Mouse (Mus musculus) bone marrow macrophage, adult 2 months (primary cell): ENCODE measurements around the gene Pik3r2.

Experiments
- CTCF ChIP-seq: IDR thresholded peaks from 2 replicates; pipeline ENCODE4 v1.5.1; 2012; ENCODE audit warnings: low read depth, mild to moderate bottlenecking, low read length, moderate library complexity
- POLR2A ChIP-seq: IDR thresholded peaks from 2 replicates; pipeline ENCODE4 v1.6.1; 2012; ENCODE audit warnings: mild to moderate bottlenecking, low read depth, low read length, borderline replicate concordance

DNA sequence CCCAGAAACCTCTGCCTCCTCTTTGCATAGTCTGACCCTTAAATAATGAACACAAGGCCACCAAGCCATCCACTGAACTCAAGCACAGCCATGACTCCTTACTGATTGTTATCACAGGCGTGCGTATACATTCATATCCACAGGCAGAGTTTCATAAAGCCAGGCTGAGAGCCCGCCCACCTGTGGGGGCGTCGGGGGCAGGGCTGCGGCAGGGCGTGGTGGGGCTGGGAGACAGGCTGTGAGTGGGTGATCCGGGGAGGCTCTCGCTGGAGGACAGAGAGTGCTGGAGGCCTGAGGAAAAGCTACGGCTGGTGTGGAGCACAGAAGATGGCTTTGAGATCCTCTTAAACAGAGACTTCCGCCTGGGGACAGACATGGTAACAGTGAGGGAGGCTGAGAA, 3.6 kb upstream of the Pik3r2 start:
- no peak for TF ChIP-seq CTCF
- no peak for TF ChIP-seq POLR2A
